Mouse (Mus musculus): ENCODE data around the gene Hrh2. TPM values are rescaled to one million over a fixed set of nuclear protein-coding genes. Genes with fewer than 3 reads are reported as not detected.

Hrh2 gene
- polyA plus RNA-seq, 1 experiment from 2014 or later, result 1.2 TPM

GRCm38 (mm10) chr13:54159756-54160155 lies 32.2 kb upstream of the Hrh2 start:
- Histone ChIP-seq H3K4me1 (ENCODE audit: control insufficient read depth, insufficient read depth, low read length) (peaks cover 10% of the 10 kb centered on the region), H3K9me3 (replicated peaks; ENCODE audit: control insufficient read depth, low read length, poor library complexity, severe bottlenecking) (no peaks in the 10 kb centered on the region), H3K36me3 (ENCODE audit: control insufficient read depth, insufficient read depth, low read length) (no peaks in the 10 kb centered on the region), H3K4me3 (ENCODE audit: low read depth, low read length) (no peak overlapping the region), H3K27me3 (ENCODE audit: control insufficient read depth, insufficient read depth, low read depth, low read length) (no peaks in the 10 kb centered on the region), H3K4me2 (ENCODE audit: low read length) (no peak overlapping the region), H3K27ac (ENCODE audit: low read length) (no peak overlapping the region), H3K9ac (ENCODE audit: low read depth, low read length) (no peak overlapping the region)
- no peak for ATAC-seq
- 42% methylated on average over 11 of the region's 11 CpGs for WGBS

DNA sequence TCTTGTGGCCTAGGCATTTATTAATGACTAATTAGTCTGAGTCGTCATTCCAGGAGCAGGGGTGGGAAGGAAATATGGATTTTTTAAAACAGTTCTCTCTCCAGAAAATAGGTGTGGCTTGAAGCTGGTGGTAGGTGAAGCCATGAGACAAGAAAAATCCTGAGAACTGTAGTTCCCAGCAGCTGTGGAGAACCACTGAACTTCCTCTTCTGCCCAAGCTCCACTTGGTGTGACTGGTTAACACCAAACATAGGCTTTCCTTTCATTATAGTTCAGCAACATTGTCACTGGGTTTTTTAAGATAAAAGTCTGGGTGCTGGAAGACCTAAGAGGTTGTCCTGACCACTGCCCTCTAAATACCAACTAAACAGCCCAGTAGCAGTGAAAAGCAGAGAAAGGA lies 31.4 kb upstream of the Hrh2 start:
- no peak overlapping the region for H3K27ac ChIP-seq (ENCODE audit: low read length)
- 32% methylated on average over 1 of the region's 1 CpGs for WGBS
- no peak overlapping the region for H3K4me3 ChIP-seq (ENCODE audit: low read depth, low read length)
- no peaks in the 10 kb centered on the region for H3K36me3 ChIP-seq (ENCODE audit: control insufficient read depth, insufficient read depth, low read length)
- peaks cover 10% of the 10 kb centered on the region for H3K4me1 ChIP-seq (ENCODE audit: control insufficient read depth, insufficient read depth, low read length)
- no peaks in the 10 kb centered on the region for H3K9me3 ChIP-seq (replicated peaks; ENCODE audit: control insufficient read depth, low read length, poor library complexity, severe bottlenecking)
- H3K4me2 ChIP-seq (ENCODE audit: low read length), result no peak overlapping the region
- no peak overlapping the region for H3K9ac ChIP-seq (ENCODE audit: low read depth, low read length)
- no peaks in the 10 kb centered on the region for H3K27me3 ChIP-seq (ENCODE audit: control insufficient read depth, insufficient read depth, low read depth, low read length)
- no peak for ATAC-seq

GRCm38 (mm10) chr13:54161514-54161913 lies 30.4 kb upstream of the Hrh2 start:
- Histone ChIP-seq H3K4me2 (ENCODE audit: low read length) (no peak overlapping the region), H3K9me3 (replicated peaks; ENCODE audit: control insufficient read depth, low read length, poor library complexity, severe bottlenecking) (no peaks in the 10 kb centered on the region), H3K36me3 (ENCODE audit: control insufficient read depth, insufficient read depth, low read length) (no peaks in the 10 kb centered on the region), H3K9ac (ENCODE audit: low read depth, low read length) (no peak overlapping the region), H3K4me1 (ENCODE audit: control insufficient read depth, insufficient read depth, low read length) (peaks cover 10% of the 10 kb centered on the region), H3K4me3 (ENCODE audit: low read depth, low read length) (no peak overlapping the region), H3K27me3 (ENCODE audit: control insufficient read depth, insufficient read depth, low read depth, low read length) (no peaks in the 10 kb centered on the region), H3K27ac (ENCODE audit: low read length) (no peak overlapping the region)
- WGBS, result 78% methylated on average over 2 of the region's 2 CpGs
- ATAC-seq, result no peak

DNA sequence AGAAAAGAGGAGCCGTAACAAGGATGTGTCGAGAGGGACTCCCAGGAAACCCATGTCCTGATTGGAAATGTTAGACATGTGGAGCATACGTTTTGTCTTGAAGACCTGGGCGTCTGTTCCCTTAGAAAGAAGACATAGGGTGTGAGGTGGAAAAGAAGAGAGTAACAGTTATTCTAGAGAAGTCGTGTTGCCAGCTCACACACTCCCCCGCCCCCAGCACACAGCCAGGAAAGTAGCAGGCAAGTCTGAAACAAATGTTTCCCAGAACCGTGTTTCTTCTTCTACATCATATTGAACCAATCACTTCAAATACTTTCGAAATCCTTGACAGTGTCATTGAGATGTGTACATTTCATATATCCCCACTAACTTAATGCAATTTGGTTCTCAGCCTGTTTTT lies 28.6 kb upstream of the Hrh2 start:
- Histone ChIP-seq H3K4me1 (ENCODE audit: control insufficient read depth, insufficient read depth, low read length) (peaks cover 10% of the 10 kb centered on the region), H3K4me2 (ENCODE audit: low read length) (no peak overlapping the region), H3K36me3 (ENCODE audit: control insufficient read depth, insufficient read depth, low read length) (no peaks in the 10 kb centered on the region), H3K9ac (ENCODE audit: low read depth, low read length) (no peak overlapping the region), H3K9me3 (replicated peaks; ENCODE audit: control insufficient read depth, low read length, poor library complexity, severe bottlenecking) (no peaks in the 10 kb centered on the region), H3K27ac (ENCODE audit: low read length) (no peak overlapping the region), H3K27me3 (ENCODE audit: control insufficient read depth, insufficient read depth, low read depth, low read length) (no peaks in the 10 kb centered on the region), H3K4me3 (ENCODE audit: low read depth, low read length) (no peak overlapping the region)
- WGBS, result 85% methylated on average over 8 of the region's 8 CpGs
- ATAC-seq, result no peak

GRCm38 (mm10) chr13:54164462-54164861 lies 27.5 kb upstream of the Hrh2 start:
- ATAC-seq, result no peak
- no peaks in the 10 kb centered on the region for H3K9me3 ChIP-seq (replicated peaks; ENCODE audit: control insufficient read depth, low read length, poor library complexity, severe bottlenecking)
- no peaks in the 10 kb centered on the region for H3K27me3 ChIP-seq (ENCODE audit: control insufficient read depth, insufficient read depth, low read depth, low read length)
- WGBS, result 89% methylated on average over 10 of the region's 10 CpGs
- H3K4me3 ChIP-seq (ENCODE audit: low read depth, low read length), result no peak overlapping the region
- H3K4me2 ChIP-seq (ENCODE audit: low read length), result no peak overlapping the region
- no peaks in the 10 kb centered on the region for H3K36me3 ChIP-seq (ENCODE audit: control insufficient read depth, insufficient read depth, low read length)
- H3K27ac ChIP-seq (ENCODE audit: low read length), result no peak overlapping the region
- H3K9ac ChIP-seq (ENCODE audit: low read depth, low read length), result no peak overlapping the region
- H3K4me1 ChIP-seq (ENCODE audit: control insufficient read depth, insufficient read depth, low read length), result no peaks in the 10 kb centered on the region; the same call in 1 of the 2 replicates

DNA sequence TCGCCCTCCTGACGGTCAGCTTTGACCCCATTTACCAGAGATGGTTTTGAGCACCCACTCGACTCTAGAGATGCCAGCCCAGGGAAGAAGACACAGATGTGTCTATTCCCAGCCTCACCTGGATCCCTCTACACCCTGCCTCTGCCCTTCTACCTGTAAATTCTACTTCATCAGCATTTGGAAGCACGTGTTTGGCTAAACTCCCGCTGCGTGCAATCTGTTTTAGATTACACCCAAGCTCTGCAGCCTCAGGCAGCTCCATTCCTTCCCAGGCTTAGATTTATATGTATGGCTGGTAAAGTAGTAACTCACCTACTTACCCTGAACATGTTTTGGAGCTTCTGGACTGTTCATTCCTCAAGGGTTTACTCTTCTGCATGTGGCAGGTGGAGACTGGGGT lies 26.9 kb upstream of the Hrh2 start:
- 86% methylated on average over 6 of the region's 6 CpGs for WGBS
- Histone ChIP-seq H3K4me2 (ENCODE audit: low read length) (no peak overlapping the region), H3K9ac (ENCODE audit: low read depth, low read length) (no peak overlapping the region), H3K27me3 (ENCODE audit: control insufficient read depth, insufficient read depth, low read depth, low read length) (no peaks in the 10 kb centered on the region), H3K36me3 (ENCODE audit: control insufficient read depth, insufficient read depth, low read length) (no peaks in the 10 kb centered on the region), H3K4me1 (ENCODE audit: control insufficient read depth, insufficient read depth, low read length) (no peaks in the 10 kb centered on the region), H3K4me3 (ENCODE audit: low read depth, low read length) (no peak overlapping the region), H3K27ac (ENCODE audit: low read length) (no peak overlapping the region), H3K9me3 (replicated peaks; ENCODE audit: control insufficient read depth, low read length, poor library complexity, severe bottlenecking) (no peaks in the 10 kb centered on the region)
- ATAC-seq, result no peak

GRCm38 (mm10) chr13:54165765-54166164 lies 26.2 kb upstream of the Hrh2 start:
- Histone ChIP-seq H3K9me3 (replicated peaks; ENCODE audit: control insufficient read depth, low read length, poor library complexity, severe bottlenecking) (no peaks in the 10 kb centered on the region), H3K36me3 (ENCODE audit: control insufficient read depth, insufficient read depth, low read length) (no peaks in the 10 kb centered on the region), H3K27me3 (ENCODE audit: control insufficient read depth, insufficient read depth, low read depth, low read length) (no peaks in the 10 kb centered on the region), H3K4me2 (ENCODE audit: low read length) (no peak overlapping the region), H3K4me1 (ENCODE audit: control insufficient read depth, insufficient read depth, low read length) (no peaks in the 10 kb centered on the region), H3K4me3 (ENCODE audit: low read depth, low read length) (no peak overlapping the region), H3K9ac (ENCODE audit: low read depth, low read length) (no peak overlapping the region), H3K27ac (ENCODE audit: low read length) (no peak overlapping the region)
- 81% methylated on average over 6 of the region's 6 CpGs for WGBS
- no peak for ATAC-seq

DNA sequence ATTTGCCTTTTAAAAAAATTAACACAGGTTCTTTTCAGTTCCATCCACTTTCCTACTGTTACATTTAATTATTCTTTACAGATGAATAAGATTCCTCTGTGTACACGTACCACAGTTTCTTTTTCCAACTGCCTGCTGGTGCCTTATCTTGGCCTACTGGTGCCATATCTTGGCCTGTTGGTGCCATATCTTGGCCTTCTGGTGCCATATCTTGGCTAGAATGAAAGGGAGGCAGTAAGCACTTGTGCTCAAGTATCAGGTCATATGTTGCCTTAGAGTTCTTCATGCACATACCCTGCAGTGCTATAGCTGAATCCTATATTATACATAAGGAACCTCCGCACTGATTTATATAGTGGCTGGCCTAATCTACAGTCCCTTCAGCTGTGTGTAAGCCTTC lies 24.9 kb upstream of the Hrh2 start:
- Histone ChIP-seq H3K9me3 (replicated peaks; ENCODE audit: control insufficient read depth, low read length, poor library complexity, severe bottlenecking) (no peaks in the 10 kb centered on the region), H3K9ac (ENCODE audit: low read depth, low read length) (no peak overlapping the region), H3K36me3 (ENCODE audit: control insufficient read depth, insufficient read depth, low read length) (no peaks in the 10 kb centered on the region), H3K4me3 (ENCODE audit: low read depth, low read length) (no peak overlapping the region), H3K27ac (ENCODE audit: low read length) (no peak overlapping the region), H3K27me3 (ENCODE audit: control insufficient read depth, insufficient read depth, low read depth, low read length) (no peaks in the 10 kb centered on the region), H3K4me1 (ENCODE audit: control insufficient read depth, insufficient read depth, low read length) (no peaks in the 10 kb centered on the region), H3K4me2 (ENCODE audit: low read length) (no peak overlapping the region)
- 94% methylated on average over 2 of the region's 2 CpGs for WGBS
- ATAC-seq, result no peak

- Histone ChIP-seq H3K9me3 (replicated peaks; ENCODE audit: control insufficient read depth, low read length, poor library complexity, severe bottlenecking) (no peaks in the 10 kb centered on the region), H3K4me2 (ENCODE audit: low read length) (no peak overlapping the region), H3K4me3 (ENCODE audit: low read depth, low read length) (no peak overlapping the region), H3K27ac (ENCODE audit: low read length) (no peak overlapping the region), H3K9ac (ENCODE audit: low read depth, low read length) (no peak overlapping the region), H3K27me3 (ENCODE audit: control insufficient read depth, insufficient read depth, low read depth, low read length) (no peaks in the 10 kb centered on the region), H3K36me3 (ENCODE audit: control insufficient read depth, insufficient read depth, low read length) (no peaks in the 10 kb centered on the region), H3K4me1 (ENCODE audit: control insufficient read depth, insufficient read depth, low read length) (no peaks in the 10 kb centered on the region)
- 79% methylated on average over 8 of the region's 8 CpGs for WGBS
- ATAC-seq, result no peak
Observed at GRCm38 (mm10) chr13:54168675-54169074, 23.3 kb upstream of the Hrh2 start.

DNA sequence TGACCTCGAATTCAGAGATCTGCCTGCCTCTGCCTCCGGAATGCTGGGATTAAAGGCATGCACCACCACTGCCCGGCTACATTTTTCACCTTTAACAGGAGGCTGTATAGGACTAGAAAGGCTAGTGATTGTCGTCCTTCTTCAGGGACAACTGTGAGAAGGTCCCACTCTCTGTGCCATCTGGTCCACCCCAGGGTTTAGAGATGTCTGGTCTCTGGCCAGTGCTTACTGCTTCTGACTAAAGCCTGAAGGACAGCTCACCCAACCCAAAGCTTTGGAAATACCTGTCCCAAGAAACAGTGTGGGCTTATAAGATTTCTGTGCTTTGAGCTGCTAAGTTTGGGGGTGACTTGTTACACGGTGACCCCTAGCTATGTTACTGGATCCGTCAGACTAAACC lies 21.6 kb upstream of the Hrh2 start:
- Histone ChIP-seq H3K4me3 (ENCODE audit: low read depth, low read length) (no peak overlapping the region), H3K4me1 (ENCODE audit: control insufficient read depth, insufficient read depth, low read length) (no peaks in the 10 kb centered on the region), H3K36me3 (ENCODE audit: control insufficient read depth, insufficient read depth, low read length) (no peaks in the 10 kb centered on the region), H3K27ac (ENCODE audit: low read length) (no peak overlapping the region), H3K27me3 (ENCODE audit: control insufficient read depth, insufficient read depth, low read depth, low read length) (no peaks in the 10 kb centered on the region), H3K4me2 (ENCODE audit: low read length) (no peak overlapping the region), H3K9me3 (replicated peaks; ENCODE audit: control insufficient read depth, low read length, poor library complexity, severe bottlenecking) (no peaks in the 10 kb centered on the region), H3K9ac (ENCODE audit: low read depth, low read length) (no peak overlapping the region)
- ATAC-seq, result no peak
- 91% methylated on average over 6 of the region's 6 CpGs for WGBS

Data from midbrain, embryonic 16.5 days (tissue).